Mouse (Mus musculus) C3H10T1/2 (cell line): ENCODE measurements around the gene Dync1li1. TPM values are rescaled to one million over a fixed set of nuclear protein-coding genes. Genes with fewer than 3 reads are reported as not detected.

Experiments
- polyA plus RNA-seq, 2 experiments: library from polyadenylated mRNA; unstranded; fragments of >200 nt; fragmentation: generic; extraction: Trizol; gene quantifications; one replicate each; pipeline ENCODE4 v1.2.1; 2012; ENCODE audit warnings: missing spikeins in 2 of 2

Dync1li1 gene
- 10 to 100 TPM in 1 of 2 experiments, 1 to 10 TPM in 1; 3.0 to 22.2 TPM for polyA plus RNA-seq

GRCm38 (mm10) chr9:114688252-114688952 is at the start of gene Dync1li1:
TSS of gene Dync1li1 (plus strand) at chr9:114688790.

DNA sequence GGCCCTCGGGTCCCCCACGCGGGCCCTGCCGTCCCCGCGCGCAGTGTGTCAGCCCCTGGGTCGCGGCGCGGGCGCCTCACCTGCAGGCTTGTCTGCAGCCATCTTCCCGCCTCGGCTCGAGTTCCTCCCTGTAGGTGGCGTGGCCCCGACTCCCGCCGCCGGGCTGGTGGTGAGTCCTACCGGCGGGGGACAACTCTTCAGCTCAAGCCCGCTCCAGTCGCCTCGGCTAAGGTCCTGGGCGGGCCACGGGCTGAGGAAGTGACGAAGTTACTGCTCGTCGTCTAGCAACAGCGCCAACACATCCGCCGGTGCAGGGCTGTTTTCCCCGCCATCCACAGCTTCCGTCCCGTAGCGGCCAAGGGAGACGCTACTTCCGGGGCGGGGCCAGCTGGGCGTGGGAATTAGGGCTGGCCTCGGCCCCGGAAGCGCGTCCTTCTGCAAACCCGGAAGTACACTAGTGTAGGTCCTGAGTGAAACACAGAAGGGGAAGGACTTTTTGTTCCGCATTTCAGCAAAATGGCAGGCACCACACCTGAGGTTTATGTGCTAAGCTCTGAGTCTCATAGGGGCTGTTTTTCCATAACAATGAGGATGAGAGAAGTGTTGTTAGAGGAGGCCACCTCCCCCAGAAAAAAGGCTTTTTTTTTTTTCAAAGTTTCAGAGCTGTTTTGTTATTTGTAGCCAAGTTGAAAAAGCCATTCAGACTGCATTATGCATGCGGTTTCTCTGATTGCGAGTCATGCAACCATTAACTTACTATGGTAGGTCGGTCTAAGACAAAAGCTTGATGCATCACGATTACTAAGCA is 48.5 kb upstream of the Dync1li1 start, which contains the start of gene Cnot10:
Cnot10 (minus strand) TSS at position 346 of the 808 bp plus-strand sequence.

DNA sequence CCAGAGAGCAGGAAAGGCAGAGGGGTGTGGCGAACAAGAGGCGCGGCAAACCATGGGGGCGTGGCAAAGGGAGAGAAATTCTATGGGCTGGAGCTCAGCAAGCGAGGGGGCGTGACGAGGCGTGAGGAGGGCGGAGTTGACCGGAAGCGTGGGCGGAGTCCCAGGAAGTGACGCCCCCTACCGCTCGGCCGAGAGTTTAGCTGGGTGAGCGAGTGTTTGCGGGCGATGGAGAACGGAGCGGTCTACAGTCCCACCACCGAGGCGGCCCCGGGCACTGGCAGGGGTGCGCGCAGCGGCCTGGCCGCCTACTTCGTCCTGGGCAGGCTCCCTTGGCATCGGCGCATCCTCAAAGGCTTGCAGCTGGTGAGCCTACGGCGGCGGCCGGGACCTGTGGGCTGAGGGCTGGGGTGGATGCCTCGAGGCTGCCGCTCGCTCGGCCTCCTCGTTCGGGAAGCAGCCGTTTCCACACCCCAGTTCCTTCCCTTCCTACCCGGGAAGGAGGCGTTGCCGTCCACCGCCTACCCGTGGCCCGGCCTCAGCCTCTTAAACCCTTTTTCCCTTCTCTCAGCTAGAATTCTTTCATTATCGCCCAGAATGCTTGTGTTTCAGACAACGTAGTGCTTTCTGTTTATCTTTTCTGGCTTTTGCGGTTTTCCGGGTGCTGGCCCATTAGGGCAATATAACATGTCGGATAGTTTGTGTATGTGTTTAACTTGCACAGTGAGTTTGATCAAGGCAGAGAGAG is 42.6 kb downstream of the Dync1li1 start, which contains the start of gene Cmtm6:
Cmtm6 (plus strand) TSS at position 106 of the 745 bp plus-strand sequence.

Other genes starting within 250 kb of the Dync1li1 start
- gene Ccr4, start 183.9 kb upstream of the Dync1li1 start, polyA plus RNA-seq = not detected
- gene C130032M10Rik, start 173.1 kb upstream of the Dync1li1 start, polyA plus RNA-seq = not detected
- gene Trim71, start 124.4 kb upstream of the Dync1li1 start, polyA plus RNA-seq = not detected
- gene Cnot10, start 48.6 kb upstream of the Dync1li1 start, polyA plus RNA-seq = 10 to 100 TPM in 1 of 2 experiments, 1 to 10 TPM in 1; 8.4 to 30.7 TPM
- 1 to 10 TPM in 1 of 2 experiments, under 1 TPM in 1; 0.66 to 9.0 TPM for gene Cmtm6, start 42.3 kb downstream of the Dync1li1 start, polyA plus RNA-seq
- 10 to 100 TPM; 78.2 to 85.5 TPM for gene Cmtm7, start 93.1 kb downstream of the Dync1li1 start, polyA plus RNA-seq
- gene Cmtm8, start 155.4 kb downstream of the Dync1li1 start, polyA plus RNA-seq = not detected
- 1 to 10 TPM; 3.3 to 8.1 TPM for gene Gpd1l, start 245.2 kb downstream of the Dync1li1 start, polyA plus RNA-seq